8 mouse cellular contexts compared by ENCODE assay signal in genomic region chr5:108668387-108668932, GRCm38 (mm10). TPM values are rescaled to one million over a fixed set of nuclear protein-coding genes. Genes with fewer than 3 reads are reported as not detected.
DNase-seq lines count a peak whose midpoint lies in the region; ATAC-seq and TF ChIP-seq lines count a peak whose summit lies in the region.

No protein-coding gene starts in this region.

- H3K27me3 ChIP-seq in lung, embryonic 16.5 days (ENCODE audit: control insufficient read depth, insufficient read depth, low read depth, low read length) = no peaks in the 10 kb centered on the region
- no peaks in the 10 kb centered on the region for H3K27me3 ChIP-seq in embryonic facial prominence, embryonic 15.5 days
- H3K27me3 ChIP-seq in limb, embryonic 13.5 days = 0 out of 2 replicates have a peak, but pooled peaks cover 9% of the 10 kb centered on the region
- no peaks in the 10 kb centered on the region; the same call in 1 of the 2 replicates for H3K27me3 ChIP-seq in small intestine, adult 2 months (ENCODE audit: control insufficient read depth, insufficient read depth, low read length)

- ATAC-seq in lung, embryonic 16.5 days (ENCODE audit: low read depth) = no peak
- no peak for ATAC-seq in embryonic facial prominence, embryonic 15.5 days (ENCODE audit: insufficient number of reproducible peaks, low FRiP score, low TSS enrichment, low read depth)
- peak; percentile 30 for ATAC-seq in limb, embryonic 13.5 days (ENCODE audit: low FRiP score, low read depth)

- peaks cover 10% of the 10 kb centered on the region for H3K4me1 ChIP-seq in lung, embryonic 16.5 days (replicated peaks; ENCODE audit: control insufficient read depth, insufficient read depth, low read length)
- H3K4me1 ChIP-seq in embryonic facial prominence, embryonic 15.5 days = peaks cover 16% of the 10 kb centered on the region
- H3K4me1 ChIP-seq in limb, embryonic 13.5 days = peaks cover 22% of the 10 kb centered on the region
- peaks cover 5% of the 10 kb centered on the region; the same call in 1 of the 2 replicates for H3K4me1 ChIP-seq in small intestine, adult 2 months (ENCODE audit: control insufficient read depth, insufficient read depth, insufficient read length, low read length)

- peaks cover 6% of the 10 kb centered on the region for H3K36me3 ChIP-seq in lung, embryonic 16.5 days (ENCODE audit: control insufficient read depth, insufficient read depth, low read length)
- H3K36me3 ChIP-seq in embryonic facial prominence, embryonic 15.5 days = peaks cover 17% of the 10 kb centered on the region
- peaks cover 23% of the 10 kb centered on the region for H3K36me3 ChIP-seq in limb, embryonic 13.5 days
- peaks cover 4% of the 10 kb centered on the region; the same call in 1 of the 2 replicates for H3K36me3 ChIP-seq in small intestine, adult 2 months (ENCODE audit: control insufficient read depth, insufficient read depth, low read length)

- H3K9me3 ChIP-seq in lung, embryonic 16.5 days (ENCODE audit: control insufficient read depth, low read length) = no peaks in the 10 kb centered on the region
- no peaks in the 10 kb centered on the region for H3K9me3 ChIP-seq in embryonic facial prominence, embryonic 15.5 days (replicated peaks)
- H3K9me3 ChIP-seq in limb, embryonic 13.5 days = no peaks in the 10 kb centered on the region

- peak overlapping the region; percentile 83 for H3K9ac ChIP-seq in lung, embryonic 16.5 days (ENCODE audit: low read length)
- peak overlapping the region; percentile 70 for H3K9ac ChIP-seq in embryonic facial prominence, embryonic 15.5 days
- H3K9ac ChIP-seq in limb, embryonic 13.5 days = peak overlapping the region; percentile 80

- TF ChIP-seq CTCF in small intestine, adult 2 months (IDR thresholded peaks at IDR 0.05; ENCODE audit: extremely low read depth, insufficient read length, insufficient replicate concordance, low read depth, low read length) = no peak

- peak overlapping the region; percentile 59 for H3K4me2 ChIP-seq in lung, embryonic 16.5 days (ENCODE audit: low read depth, low read length)
- peak overlapping the region; percentile 62 for H3K4me2 ChIP-seq in embryonic facial prominence, embryonic 15.5 days (replicated peaks)
- peak overlapping the region; percentile 75 for H3K4me2 ChIP-seq in limb, embryonic 13.5 days (replicated peaks)

- no peak for TF ChIP-seq POLR2A in small intestine, adult 2 months (IDR thresholded peaks at IDR 0.05; ENCODE audit: low read depth, low read length)

- H3K4me3 ChIP-seq in lung, embryonic 16.5 days (ENCODE audit: low read length) = peak overlapping the region; percentile 61
- H3K4me3 ChIP-seq in embryonic facial prominence, embryonic 15.5 days (replicated peaks) = peak overlapping the region; percentile 57
- peak overlapping the region; percentile 54 for H3K4me3 ChIP-seq in limb, embryonic 13.5 days
- peak overlapping the region; percentile 79 for H3K4me3 ChIP-seq in small intestine, adult 2 months (ENCODE audit: low read depth, low read length)

- no peak for DNase-seq in lung, postnatal 25 days (ENCODE audit: low spot score)
- no peak for DNase-seq in cerebellum, adult 9-11 months
- no peak for DNase-seq in thymus, postnatal 36 days
- DNase-seq in lung, postnatal 14 days = no peak

- peak overlapping the region; percentile 82 for H3K27ac ChIP-seq in lung, embryonic 16.5 days (ENCODE audit: low read length)
- peak overlapping the region; percentile 94 for H3K27ac ChIP-seq in embryonic facial prominence, embryonic 15.5 days (replicated peaks)
- peak overlapping the region; percentile 87 for H3K27ac ChIP-seq in limb, embryonic 13.5 days
- peak overlapping the region; percentile 72 for H3K27ac ChIP-seq in small intestine, adult 2 months (ENCODE audit: insufficient read depth, low read depth, low read length)

- 7% methylated on average over 3 of the region's 3 CpGs for WGBS in lung, embryonic 16.5 days
- WGBS in embryonic facial prominence, embryonic 15.5 days = 15% methylated on average over 3 of the region's 3 CpGs
- WGBS in limb, embryonic 13.5 days = 11% methylated on average over 3 of the region's 3 CpGs
- WGBS in small intestine, adult 2 months = 9% methylated on average over 3 of the region's 3 CpGs

RNA-seq across cellular contexts. Expression of gene Dgkq, which starts 1.0 kb away (rescaled TPM):
- 11.0 and 12.7 TPM in 2 replicates for polyA plus RNA-seq in lung, embryonic 16.5 days (2015; fragmentation: Nextera tagmentation; extraction: Ambion mirVana)
- polyA plus RNA-seq in embryonic facial prominence, embryonic 15.5 days (2015; fragmentation: Nextera tagmentation; extraction: Ambion mirVana) = 14.6 and 17.4 TPM in 2 replicates
- polyA plus RNA-seq in limb, embryonic 13.5 days (2015; fragmentation: Nextera tagmentation; extraction: Ambion mirVana) = 15.9 and 16.8 TPM in 2 replicates
- polyA plus RNA-seq in small intestine, adult 2 months (2012; rRNA removed) = 39.8 and 77.0 TPM in 2 replicates

RNA-seq across cellular contexts. Expression of gene Slc26a1, which starts 6.9 kb away (rescaled TPM):
- 0.51 and 0.75 TPM in 2 replicates for polyA plus RNA-seq in lung, embryonic 16.5 days (2015; fragmentation: Nextera tagmentation; extraction: Ambion mirVana)
- 0.93 and 0.96 TPM in 2 replicates for polyA plus RNA-seq in embryonic facial prominence, embryonic 15.5 days (2015; fragmentation: Nextera tagmentation; extraction: Ambion mirVana)
- polyA plus RNA-seq in limb, embryonic 13.5 days (2015; fragmentation: Nextera tagmentation; extraction: Ambion mirVana) = 1.5 and 1.8 TPM in 2 replicates
- polyA plus RNA-seq in small intestine, adult 2 months (2012; rRNA removed) = not detected in 2 replicates

RNA-seq across cellular contexts. Expression of gene Idua, which starts 8.3 kb away (rescaled TPM):
- polyA plus RNA-seq in lung, embryonic 16.5 days (2015; fragmentation: Nextera tagmentation; extraction: Ambion mirVana) = 13.8 and 15.7 TPM in 2 replicates
- 17.3 and 18.1 TPM in 2 replicates for polyA plus RNA-seq in embryonic facial prominence, embryonic 15.5 days (2015; fragmentation: Nextera tagmentation; extraction: Ambion mirVana)
- 16.2 and 18.2 TPM in 2 replicates for polyA plus RNA-seq in limb, embryonic 13.5 days (2015; fragmentation: Nextera tagmentation; extraction: Ambion mirVana)
- 15.0 and 20.1 TPM in 2 replicates for polyA plus RNA-seq in small intestine, adult 2 months (2012; rRNA removed)

RNA-seq across cellular contexts. Expression of gene Fgfrl1, which starts 23.7 kb away (rescaled TPM):
- polyA plus RNA-seq in lung, embryonic 16.5 days (2015; fragmentation: Nextera tagmentation; extraction: Ambion mirVana) = 11.2 and 11.8 TPM in 2 replicates
- 29.0 and 29.4 TPM in 2 replicates for polyA plus RNA-seq in embryonic facial prominence, embryonic 15.5 days (2015; fragmentation: Nextera tagmentation; extraction: Ambion mirVana)
- polyA plus RNA-seq in limb, embryonic 13.5 days (2015; fragmentation: Nextera tagmentation; extraction: Ambion mirVana) = 44.8 and 52.4 TPM in 2 replicates
- polyA plus RNA-seq in small intestine, adult 2 months (2012; rRNA removed) = 12.1 and 34.1 TPM in 2 replicates

RNA-seq across cellular contexts. Expression of gene Tmem175, which starts 38.9 kb away (rescaled TPM):
- polyA plus RNA-seq in lung, embryonic 16.5 days (2015; fragmentation: Nextera tagmentation; extraction: Ambion mirVana) = 30.0 and 30.8 TPM in 2 replicates
- polyA plus RNA-seq in embryonic facial prominence, embryonic 15.5 days (2015; fragmentation: Nextera tagmentation; extraction: Ambion mirVana) = 27.4 and 29.4 TPM in 2 replicates
- polyA plus RNA-seq in limb, embryonic 13.5 days (2015; fragmentation: Nextera tagmentation; extraction: Ambion mirVana) = 26.9 and 28.3 TPM in 2 replicates
- 18.3 and 31.1 TPM in 2 replicates for polyA plus RNA-seq in small intestine, adult 2 months (2012; rRNA removed)
